Mouse (Mus musculus) myocyte (in vitro differentiated cells): Measurements from ENCODE around the gene Lrrc8c.

Experiments
- E2F4 ChIP-seq: IDR thresholded peaks from one replicate; pipeline ENCODE4 v1.6.1; 2011; ENCODE audit warnings: mild to moderate bottlenecking, control low read depth, moderate library complexity; ENCODE audit not compliant: insufficient read depth
- MAX ChIP-seq: IDR thresholded peaks from one replicate; pipeline ENCODE4 v1.6.1; 2011; ENCODE audit warnings: low read depth, mild to moderate bottlenecking, control low read depth
- MYOD1 ChIP-seq, 3 experiments: IDR thresholded peaks; one replicate each; pipeline ENCODE4 v1.6.1; 2011; ENCODE audit warnings: control low read depth in 2 of 3, low read depth in 2 of 3, mild to moderate bottlenecking in 2 of 3, moderate library complexity in 1 of 3; ENCODE audit not compliant: insufficient read length in 2 of 3, control insufficient read depth in 1 of 3
- POLR2A ChIP-seq: IDR thresholded peaks from one replicate; pipeline ENCODE4 v1.6.1; 2011; ENCODE audit warnings: low read depth, mild to moderate bottlenecking, control low read depth, moderate library complexity; ENCODE audit not compliant: insufficient read length
- POLR2AphosphoS2 ChIP-seq: IDR thresholded peaks from one replicate; pipeline ENCODE4 v1.6.1; 2011; ENCODE audit warnings: low read depth, control low read depth; ENCODE audit not compliant: insufficient read length
- TCF12 ChIP-seq: IDR thresholded peaks from one replicate; pipeline ENCODE4 v1.6.1; 2011; ENCODE audit warnings: mild to moderate bottlenecking, control low read depth; ENCODE audit not compliant: poor library complexity, insufficient read depth, severe bottlenecking
- USF1 ChIP-seq: IDR thresholded peaks from one replicate; pipeline ENCODE4 v1.6.1; 2011; ENCODE audit warnings: low read depth, mild to moderate bottlenecking, control low read depth, moderate library complexity

GRCm38 (mm10) chr5:105564761-105565160 is 45.6 kb downstream of the Lrrc8c start:
- TF ChIP-seq MAX: no peak
- TF ChIP-seq POLR2A: no peak
- TF ChIP-seq POLR2AphosphoS2: no peak
- no peak for TF ChIP-seq TCF12
- no peak for TF ChIP-seq E2F4
- TF ChIP-seq MYOD1 (IDR thresholded peaks at IDR 0.05; ENCODE audit: control insufficient read depth in 1 of 3, insufficient read length in 2 of 3, low read depth in 2 of 3): no peak
- no peak for TF ChIP-seq USF1
